Mouse (Mus musculus): ENCODE data around the gene Fchsd2.

DNA sequence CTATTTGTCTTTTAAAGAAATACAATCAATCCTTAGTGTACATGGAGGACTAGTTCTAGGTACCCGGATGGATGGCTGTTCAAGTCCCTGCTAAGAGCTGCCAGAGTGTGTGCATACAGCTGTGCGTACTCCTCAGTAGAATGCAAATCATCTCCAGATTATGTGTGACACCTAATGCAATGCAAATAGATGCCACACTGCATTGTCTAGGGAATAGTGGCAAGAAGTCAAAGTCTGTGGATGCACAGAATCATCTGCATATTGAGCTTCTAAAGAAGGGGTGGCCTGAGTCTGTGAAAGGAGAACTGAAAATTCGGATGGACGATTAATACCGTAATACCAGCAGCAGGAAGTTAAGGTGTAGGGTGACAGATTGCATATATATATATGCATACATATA, 33.5 kb upstream of the Fchsd2 start:
- TF ChIP-seq CTCF (IDR thresholded peaks at IDR 0.05; ENCODE audit: low read depth, low read length): no peak
- TF ChIP-seq GATA1 (IDR thresholded peaks at IDR 0.05; ENCODE audit: borderline replicate concordance, low read length): no peak
- no peak for TF ChIP-seq TAL1 (conservative IDR thresholded peaks at IDR 0.05; ENCODE audit: low read depth, low read length)
- no peak for TF ChIP-seq POLR2AphosphoS5 (IDR thresholded peaks at IDR 0.05; ENCODE audit: insufficient replicate concordance, low read depth, low read length)
- TF ChIP-seq GATA2 (IDR thresholded peaks at IDR 0.05; ENCODE audit: borderline replicate concordance, low read depth, low read length): no peak

All from G1E (cell line).